Mouse (Mus musculus): ENCODE measurements around the gene Rp9.

DNA sequence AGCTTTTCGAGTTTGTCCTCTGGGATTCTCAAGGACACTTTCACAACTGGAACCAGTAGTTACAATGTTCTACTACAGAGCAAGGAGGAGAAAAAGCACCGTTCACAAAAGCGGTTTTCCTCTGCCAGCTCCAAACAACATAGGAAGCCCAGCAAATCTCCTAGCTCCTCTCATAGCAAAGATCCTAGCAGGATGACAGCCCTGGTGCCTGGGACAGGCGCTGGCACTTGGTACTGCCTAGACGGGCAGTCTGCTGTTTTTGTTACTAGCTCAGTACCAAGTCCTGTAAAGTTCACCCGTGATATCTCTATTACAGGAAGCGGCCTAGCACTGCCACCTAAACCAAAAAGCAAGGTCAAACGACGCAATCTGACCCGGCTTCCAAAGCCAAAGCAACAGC, 45.3 kb downstream of the Rp9 start:
- TF ChIP-seq POLR2A (IDR thresholded peaks at IDR 0.05; ENCODE audit: low read depth, low read length) (no peak), CTCF (IDR thresholded peaks at IDR 0.05; ENCODE audit: borderline replicate concordance, insufficient read depth, low read length) (no peak)

Measured in embryonic fibroblast, embryonic 13.5 days (primary cell).